Mouse (Mus musculus) gastrocnemius, adult 2 months (tissue): ENCODE results near the gene Rhbdf2. TPM values are rescaled to one million over a fixed set of nuclear protein-coding genes. Genes with fewer than 3 reads are reported as not detected.

Experiments used
- DNase-seq: peaks from one replicate; pipeline ENCODE4 v3.0.0; 2022
- H3K27ac ChIP-seq: fragments of 200-600 bp; 2 replicates; pipeline ENCODE4 v1.8.1; 2022; ENCODE audit warnings: mild to moderate bottlenecking
- H3K4me3 ChIP-seq: fragments of 200-600 bp; 2 replicates; pipeline ENCODE4 v1.8.1; 2022; ENCODE audit warnings: mild to moderate bottlenecking, moderate library complexity
- CTCF ChIP-seq: fragments of 200-600 bp; IDR thresholded peaks from 2 replicates; pipeline ENCODE4 v1.8.1; 2022; ENCODE audit warnings: antibody characterized with exemption, mild to moderate bottlenecking, moderate library complexity
- intact Hi-C: fragments of 180-260 bp; cut with DNase I; formaldehyde crosslinking; loops from one replicate; pipeline ENCODE4 v1.15.1; 2025
- total RNA-seq, 2 experiments: library from RNA; stranded (reverse); gene quantifications; 2 replicates each; pipeline ENCODE4 v1.2.3; 2021

The Rhbdf2 gene
- total RNA-seq, 2 experiments from 2014 or later, result 11.6 to 14.4 TPM

DNA sequence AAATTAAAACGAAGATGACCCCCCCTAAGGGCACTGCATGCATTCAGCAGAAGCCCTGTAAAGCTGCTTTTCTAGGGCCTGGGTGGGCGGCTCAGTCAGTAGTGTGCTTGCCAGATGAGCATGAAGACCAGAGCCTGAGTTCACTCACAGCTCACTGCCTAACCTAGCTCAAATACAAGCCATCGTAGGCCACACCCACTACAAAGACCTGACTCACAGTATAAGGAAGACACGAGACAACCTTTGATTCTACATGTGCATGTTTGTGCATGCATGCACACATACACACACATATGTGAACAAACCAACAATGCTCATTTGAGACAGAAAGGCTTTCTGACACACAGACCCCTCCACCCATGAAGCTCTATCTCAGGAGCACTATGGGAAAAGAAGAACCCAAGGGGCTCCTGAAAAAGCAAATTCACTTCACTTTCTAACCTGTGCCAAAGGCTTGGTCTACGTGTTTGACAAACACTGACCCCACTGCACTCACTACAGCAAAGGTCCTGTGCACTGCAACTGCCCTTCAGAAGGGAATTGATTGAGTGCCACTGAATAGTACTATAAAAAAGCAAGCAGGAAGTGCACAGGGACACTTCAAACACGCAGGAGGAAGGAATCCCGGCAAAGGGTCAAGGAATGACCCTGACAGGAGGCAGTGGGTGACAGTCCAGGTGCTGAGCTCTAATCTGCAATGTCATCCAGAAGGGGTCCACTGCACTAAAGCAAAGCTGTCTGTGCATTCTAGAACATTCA is 61.4 kb downstream of the Rhbdf2 start:
- TF ChIP-seq CTCF, result no peak
- intact Hi-C loops, result no loop called here
- no peak overlapping the region for H3K4me3 ChIP-seq
- no peak for DNase-seq
- H3K27ac ChIP-seq, result peak overlapping the region; percentile 31

DNA sequence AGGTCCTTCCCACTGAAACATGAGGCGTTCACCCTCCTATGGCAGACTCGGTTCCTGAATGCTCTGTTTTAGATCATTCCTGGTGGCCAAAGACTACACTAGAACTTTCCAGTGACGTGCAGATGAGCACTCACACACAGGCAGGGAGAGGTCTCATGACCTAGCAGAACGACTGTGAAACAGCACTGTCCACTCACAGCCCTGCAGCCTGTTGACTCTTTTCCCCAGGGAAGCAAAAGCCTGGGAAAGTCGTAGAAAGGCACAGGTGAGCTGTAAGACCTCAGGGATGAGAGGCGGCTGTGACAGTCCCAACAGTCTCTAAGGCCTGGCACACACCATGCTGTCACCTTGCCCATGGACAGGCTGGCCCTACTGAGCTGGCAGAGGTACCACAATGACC is 70.5 kb downstream of the Rhbdf2 start:
- DNase-seq, result peak; percentile 50
- intact Hi-C loops, result no loop called here
- Histone ChIP-seq H3K4me3 (peak overlapping the region; percentile 9; the same call in 1 of the 2 replicates), H3K27ac (peak overlapping the region; percentile 66)
- no peak for TF ChIP-seq CTCF

DNA sequence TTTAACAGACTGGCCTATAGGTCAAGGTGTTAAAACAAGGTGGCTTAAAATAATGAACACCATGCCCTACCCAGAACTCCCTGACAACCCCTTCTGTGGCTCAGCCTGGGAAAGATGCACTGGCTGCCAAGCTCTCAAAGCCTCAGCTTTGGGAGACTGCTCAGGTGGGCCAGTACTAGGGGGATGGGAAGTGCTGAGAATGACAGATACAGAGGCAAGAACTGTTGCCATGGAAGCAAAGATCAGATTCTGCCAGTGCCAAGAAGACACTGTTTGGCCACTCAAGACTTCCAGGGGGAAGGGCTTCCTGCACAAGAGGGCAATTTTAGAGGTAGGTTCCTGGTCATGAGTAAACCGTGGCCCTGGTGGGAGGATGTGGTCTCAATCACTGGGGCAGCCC is 71.2 kb downstream of the Rhbdf2 start:
- no peak overlapping the region for H3K4me3 ChIP-seq
- DNase-seq, result no peak
- intact Hi-C loops, result no loop called here
- no peak for TF ChIP-seq CTCF
- peak overlapping the region; percentile 66 for H3K27ac ChIP-seq

DNA sequence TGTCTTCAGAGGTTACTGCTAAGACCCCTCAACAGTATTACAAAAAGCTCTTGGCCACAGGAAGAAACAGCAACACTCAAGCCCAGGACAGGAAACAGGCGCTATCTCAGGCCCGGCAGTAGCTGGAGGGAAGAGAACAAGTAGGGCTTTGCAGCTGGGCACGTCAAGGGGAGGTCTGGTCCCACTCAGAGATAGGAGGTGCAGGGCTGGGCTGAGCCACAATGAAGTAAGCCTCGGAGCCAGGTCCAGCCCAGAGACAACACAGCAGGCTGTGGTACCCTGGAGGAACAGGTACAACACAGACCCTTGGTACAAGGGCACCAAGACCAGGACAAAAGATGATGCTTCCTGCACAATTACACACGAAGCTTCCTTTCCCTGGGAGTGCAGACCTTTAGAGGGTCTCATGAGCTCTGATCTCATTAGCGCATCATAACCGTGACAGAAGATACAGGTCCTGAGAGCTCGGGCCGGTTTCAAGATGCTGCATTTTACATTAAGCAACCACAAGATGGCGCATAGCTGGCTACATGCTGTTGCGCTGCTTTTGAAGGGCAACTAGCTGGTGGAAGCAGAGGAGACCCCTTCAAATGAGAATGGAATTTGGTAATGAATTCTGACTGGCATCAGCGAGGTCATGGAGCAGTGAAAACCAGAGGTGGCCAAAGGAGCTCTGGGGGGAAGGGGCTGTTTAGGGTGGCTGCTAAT is 72.5 kb downstream of the Rhbdf2 start:
- Histone ChIP-seq H3K27ac (no peak overlapping the region), H3K4me3 (no peak overlapping the region)
- DNase-seq, result peak; percentile 50
- intact Hi-C loops, result loop anchor here (1.0 kb wide), 1 partner anchor 75 kb away; no protein-coding TSS in a partner anchor
- TF ChIP-seq CTCF, result peak; percentile 87

DNA sequence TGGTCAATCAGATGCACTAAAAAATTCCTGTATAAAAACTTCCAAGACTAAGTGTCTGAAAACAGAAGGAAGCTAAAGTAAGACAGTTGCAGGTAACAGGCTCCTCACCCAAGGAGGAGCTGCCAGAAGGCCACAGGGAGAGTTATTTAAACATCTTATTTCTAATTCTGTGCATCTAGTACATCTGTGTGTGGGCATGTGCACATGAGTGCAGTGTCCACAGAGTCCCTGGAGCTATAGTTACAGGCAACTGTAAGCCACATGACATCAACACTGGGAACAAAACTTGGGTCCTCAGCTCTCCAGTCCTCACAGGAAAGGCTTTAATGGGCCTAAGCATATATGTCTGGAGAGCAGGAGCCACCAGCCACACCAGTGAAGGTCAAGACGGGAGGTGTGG is 74.6 kb downstream of the Rhbdf2 start:
- no peak overlapping the region for H3K4me3 ChIP-seq
- intact Hi-C loops, result no loop called here
- DNase-seq, result no peak
- TF ChIP-seq CTCF, result no peak
- no peak overlapping the region for H3K27ac ChIP-seq

DNA sequence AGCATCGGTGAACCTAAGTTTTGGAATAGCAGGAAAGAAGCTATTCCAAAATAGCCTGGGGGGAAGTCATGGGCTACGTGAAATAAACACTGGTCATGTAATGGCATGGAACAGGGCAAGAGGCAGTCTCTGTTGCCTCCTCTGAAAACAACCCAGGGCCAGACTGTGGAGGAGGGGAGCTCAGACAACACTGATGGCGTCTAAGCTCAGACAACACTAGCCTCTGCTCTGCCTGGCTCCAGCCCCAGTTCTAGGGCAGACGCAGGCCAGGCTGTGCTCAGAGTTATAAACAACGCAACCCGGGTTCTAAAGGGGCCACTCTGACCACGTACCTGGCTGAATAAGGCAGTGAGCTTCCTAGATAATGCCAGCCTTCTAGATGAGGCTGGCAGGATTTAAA is 76.1 kb downstream of the Rhbdf2 start:
- intact Hi-C loops, result no loop called here
- Histone ChIP-seq H3K27ac (peak overlapping the region; percentile 46), H3K4me3 (no peak overlapping the region)
- DNase-seq, result no peak
- no peak for TF ChIP-seq CTCF

DNA sequence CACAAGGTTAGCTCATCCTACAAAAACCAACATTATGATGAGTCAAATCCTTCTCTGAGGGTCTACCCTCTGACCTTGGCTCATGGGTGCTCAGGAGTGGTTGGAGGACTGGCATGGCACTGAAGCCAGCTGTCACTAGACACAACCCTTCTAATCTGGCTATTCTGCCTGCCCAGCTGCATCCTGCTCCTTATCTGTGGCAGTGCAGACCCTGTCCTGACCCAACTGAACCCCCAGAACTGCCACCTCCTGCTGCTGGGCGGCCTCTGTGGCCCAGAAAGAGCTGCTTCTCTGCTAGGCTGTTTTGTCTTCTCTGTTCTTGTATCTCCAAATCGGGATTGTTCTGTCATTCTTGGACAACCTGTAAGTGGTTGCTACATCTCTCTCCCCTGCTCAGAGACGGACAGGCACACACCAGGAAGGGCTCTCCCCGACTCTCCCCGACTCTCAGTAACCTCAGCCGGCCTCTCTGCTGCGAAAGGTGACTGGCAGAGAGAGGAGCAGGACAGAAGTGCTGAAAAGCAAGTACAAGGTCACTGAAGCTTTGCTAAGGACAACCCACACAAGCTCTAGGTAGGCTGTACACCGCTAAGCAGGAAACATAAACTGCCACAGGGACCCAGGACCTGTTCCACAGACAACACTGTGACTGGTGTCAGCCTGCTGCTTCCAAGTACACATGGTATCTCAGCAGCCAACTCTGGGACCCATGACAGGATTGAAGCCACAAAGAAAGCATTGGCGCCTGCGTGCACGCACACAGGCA is 77.4 kb downstream of the Rhbdf2 start:
- DNase-seq, result no peak
- TF ChIP-seq CTCF, result no peak
- H3K4me3 ChIP-seq, result no peak overlapping the region
- no peak overlapping the region for H3K27ac ChIP-seq
- intact Hi-C loops, result no loop called here

DNA sequence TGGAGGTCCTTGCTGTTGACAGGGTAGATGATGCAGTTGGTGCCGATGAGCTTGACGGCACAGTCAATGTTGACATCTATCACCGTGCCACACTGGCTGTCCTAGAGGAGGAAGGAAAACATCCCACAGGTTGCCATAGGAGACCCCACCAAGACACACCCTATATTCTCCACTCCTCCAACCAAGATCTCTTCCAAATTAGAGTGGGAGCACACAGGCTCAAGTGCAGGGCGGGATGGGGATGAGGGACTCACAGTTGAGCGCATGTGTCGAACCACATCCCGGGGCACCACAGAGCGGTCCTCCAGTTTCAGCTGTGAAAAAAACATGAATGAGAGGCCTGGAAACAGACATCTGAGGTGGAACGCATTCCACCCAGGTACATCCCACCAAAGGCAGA is 78.0 kb downstream of the Rhbdf2 start:
- Histone ChIP-seq H3K4me3 (no peak overlapping the region), H3K27ac (no peak overlapping the region)
- no peak for TF ChIP-seq CTCF
- intact Hi-C loops, result no loop called here
- no peak for DNase-seq

Other genes with a start within 250 kb of the Rhbdf2 start
- gene Rnf157, start 214.0 kb downstream of the Rhbdf2 start, total RNA-seq, result 10 to 100 TPM; 24.3 to 32.0 TPM
- 10 to 100 TPM; 38.7 to 50.9 TPM for gene Ubald2, start 192.9 kb downstream of the Rhbdf2 start, total RNA-seq
- under 1 TPM in 1 of 2 experiments, not detected in 1; 0.06 TPM for gene Qrich2, start 160.8 kb downstream of the Rhbdf2 start, total RNA-seq
- gene Prpsap1, start 132.8 kb downstream of the Rhbdf2 start, total RNA-seq, result 10 to 100 TPM; 14.2 to 15.1 TPM
- 1 to 10 TPM in 1 of 2 experiments, under 1 TPM in 1; 0.36 to 1.7 TPM for gene Sphk1, start 96.1 kb downstream of the Rhbdf2 start, total RNA-seq
- 10 to 100 TPM; 19.4 to 22.9 TPM for gene Ube2o, start 45.6 kb downstream of the Rhbdf2 start, total RNA-seq
- gene Aanat, start 40.6 kb downstream of the Rhbdf2 start, total RNA-seq, result not detected
- gene Prcd, start 26.5 kb upstream of the Rhbdf2 start, total RNA-seq, result 1 to 10 TPM in 1 of 2 experiments, not detected in 1; 1.0 TPM
- gene Cygb, start 27.3 kb upstream of the Rhbdf2 start, total RNA-seq, result 10 to 100 TPM in 1 of 2 experiments, 1 to 10 TPM in 1; 9.6 to 14.7 TPM
- not detected for gene St6galnac1, start 148.5 kb upstream of the Rhbdf2 start, total RNA-seq
- 10 to 100 TPM in 1 of 2 experiments, 1 to 10 TPM in 1; 6.7 to 12.7 TPM for gene Mxra7, start 201.0 kb upstream of the Rhbdf2 start, total RNA-seq
- gene Mettl23, start 216.3 kb upstream of the Rhbdf2 start, total RNA-seq, result 10 to 100 TPM; 35.4 to 42.9 TPM
- 10 to 100 TPM; 21.7 to 30.4 TPM for gene Jmjd6, start 216.4 kb upstream of the Rhbdf2 start, total RNA-seq
- 10 to 100 TPM; 21.5 to 23.9 TPM for gene Mfsd11, start 225.4 kb upstream of the Rhbdf2 start, total RNA-seq
- 10 to 100 TPM; 81.8 to 84.8 TPM for gene Srsf2, start 226.1 kb upstream of the Rhbdf2 start, total RNA-seq